In genomic region chr6:16942433-16942832, GRCm38 (mm10) we compare ENCODE assay signal across 34 mouse cellular contexts. TPM values are rescaled to one million over a fixed set of nuclear protein-coding genes. Genes with fewer than 3 reads are reported as not detected.
DNase-seq lines count a peak whose midpoint lies in the region; ATAC-seq and TF ChIP-seq lines count a peak whose summit lies in the region.
"Had no signal": no experiment of that assay in that cellular context is flagged by ENCODE, and none has a peak within 500 bp of the region (broad histone marks: within the 10 kb centered on the region; RNA-seq: fewer than 3 reads in every experiment).

No protein-coding gene starts in this region.

- H3K9me3 ChIP-seq in kidney, embryonic 16.5 days (ENCODE audit: low read length) = no peaks in the 10 kb centered on the region
- H3K9me3 ChIP-seq in forebrain, embryonic 13.5 days (replicated peaks) = no peaks in the 10 kb centered on the region
- H3K9me3 ChIP-seq: heart, embryonic 12.5 days; hindbrain, embryonic 10.5 days; hindbrain, embryonic 15.5 days; kidney, embryonic 15.5 days; neural tube, embryonic 15.5 days had no signal

- H3K4me1 ChIP-seq in kidney, embryonic 16.5 days (ENCODE audit: insufficient read depth, low read length) = no peaks in the 10 kb centered on the region
- peaks cover 6% of the 10 kb centered on the region; the same call in 1 of the 2 replicates for H3K4me1 ChIP-seq in forebrain, embryonic 13.5 days
- H3K4me1 ChIP-seq: heart, embryonic 12.5 days; hindbrain, embryonic 10.5 days; hindbrain, embryonic 15.5 days; kidney, embryonic 15.5 days; neural tube, embryonic 15.5 days had no signal

- H3K4me2 ChIP-seq in kidney, embryonic 16.5 days (replicated peaks; ENCODE audit: low read depth, low read length) = no peak overlapping the region
- no peak overlapping the region for H3K4me2 ChIP-seq in forebrain, embryonic 13.5 days
- H3K4me2 ChIP-seq: heart, embryonic 12.5 days; hindbrain, embryonic 15.5 days; kidney, embryonic 15.5 days; neural tube, embryonic 15.5 days had no signal

- no peak overlapping the region for H3K4me3 ChIP-seq in kidney, embryonic 16.5 days (ENCODE audit: low read length)
- no peak overlapping the region for H3K4me3 ChIP-seq in forebrain, embryonic 13.5 days
- H3K4me3 ChIP-seq: erythroblast, embryonic 14.5 days; heart, adult 2 months; heart, embryonic 12.5 days; hindbrain, embryonic 10.5 days; hindbrain, embryonic 15.5 days; kidney, embryonic 15.5 days; neural tube, embryonic 15.5 days had no signal

- no peaks in the 10 kb centered on the region for H3K27me3 ChIP-seq in kidney, embryonic 16.5 days (ENCODE audit: insufficient read depth, low read length)
- no peaks in the 10 kb centered on the region for H3K27me3 ChIP-seq in forebrain, embryonic 13.5 days
- H3K27me3 ChIP-seq: heart, embryonic 12.5 days; hindbrain, embryonic 15.5 days; kidney, embryonic 15.5 days; neural tube, embryonic 15.5 days had no signal

- H3K9ac ChIP-seq in kidney, embryonic 16.5 days (replicated peaks; ENCODE audit: low read length) = no peak overlapping the region
- H3K9ac ChIP-seq in forebrain, embryonic 13.5 days = no peak overlapping the region
- H3K9ac ChIP-seq: heart, embryonic 12.5 days; hindbrain, embryonic 15.5 days; kidney, embryonic 15.5 days; liver, embryonic 14.5 days; neural tube, embryonic 15.5 days had no signal

- peak; percentile 10 for DNase-seq in kidney, adult 9 months
- DNase-seq in brain, embryonic 14.5 days (ENCODE audit: low read depth) = peak; percentile 83
- no peak for DNase-seq in layer of hippocampus, adult 11-12 months (ENCODE audit: low spot score)
- DNase-seq in gastrocnemius, adult 8-10 months (ENCODE audit: low spot score in 2 of 2) = no peak
- no peak for DNase-seq in right cerebral cortex, postnatal 10 days (ENCODE audit: low spot score in 2 of 2)
- DNase-seq: adrenal gland, adult 2 months; adrenal gland, postnatal 36 days; cerebellum, adult 8-10 months; cerebellum, postnatal 25 days; gastrocnemius, postnatal 25 days; heart, adult 2 months; kidney, adult 11 months; kidney, postnatal 36 days; layer of hippocampus, postnatal 36 days; left cerebral cortex, postnatal 4 days; lung, adult 2 months; lung, postnatal 10 days; midbrain, embryonic 14.5 days; right cerebral cortex, postnatal 14 days; thymus, postnatal 4 days had no signal

- TF ChIP-seq CTCF in brain, embryonic 14.5 days (IDR thresholded peaks at IDR 0.05; ENCODE audit: borderline replicate concordance, extremely low read depth, insufficient read depth, insufficient read length) = no peak

- no peak for TF ChIP-seq POLR2A in brain, embryonic 14.5 days (IDR thresholded peaks at IDR 0.05; ENCODE audit: borderline replicate concordance, extremely low read depth, insufficient read depth, insufficient read length, poor library complexity, severe bottlenecking)

- no peak for ATAC-seq in kidney, embryonic 16.5 days (ENCODE audit: low FRiP score, low TSS enrichment)
- peak; percentile 70; the same call in 1 of the 2 replicates for ATAC-seq in forebrain, embryonic 13.5 days
- ATAC-seq: activated CD4-positive, CD25-positive, alpha-beta regulatory T cell, adult 4 months; CD4-positive, CD25-positive, alpha-beta regulatory T cell, adult 4 months; inflammation-experienced regulatory T-cells, adult 6 months had no signal

- no peak overlapping the region for H3K27ac ChIP-seq in kidney, embryonic 16.5 days (ENCODE audit: low read length)
- H3K27ac ChIP-seq in forebrain, embryonic 13.5 days = no peak overlapping the region
- H3K27ac ChIP-seq: heart, adult 2 months; hindbrain, embryonic 10.5 days; hindbrain, embryonic 15.5 days; kidney, embryonic 15.5 days; liver, embryonic 14.5 days; macrophage; neural tube, embryonic 15.5 days had no signal

- no peaks in the 10 kb centered on the region for H3K36me3 ChIP-seq in kidney, embryonic 16.5 days (ENCODE audit: insufficient read depth, low read length)
- no peaks in the 10 kb centered on the region for H3K36me3 ChIP-seq in forebrain, embryonic 13.5 days (ENCODE audit: poor library complexity, severe bottlenecking)
- H3K36me3 ChIP-seq: heart, embryonic 12.5 days; hindbrain, embryonic 10.5 days; hindbrain, embryonic 15.5 days; kidney, embryonic 15.5 days; neural tube, embryonic 15.5 days had no signal

- 72% methylated on average over 4 of the region's 4 CpGs for WGBS in kidney, embryonic 16.5 days
- WGBS in forebrain, embryonic 13.5 days = 28% methylated on average over 4 of the region's 4 CpGs

RNA-seq across cellular contexts. Expression of gene Tfec, which starts 44.2 kb away (rescaled TPM):
- polyA plus RNA-seq in kidney, embryonic 16.5 days (2015; fragmentation: Nextera tagmentation; extraction: Ambion mirVana) = 6.8 and 8.2 TPM in 2 replicates
- 0.26 and 0.60 TPM in 2 replicates for polyA plus RNA-seq in brain, embryonic 14.5 days (2012; rRNA removed)
- polyA plus RNA-seq in forebrain, embryonic 13.5 days (2015; fragmentation: Nextera tagmentation; extraction: Ambion mirVana) = 0.17 and 0.30 TPM in 2 replicates
- under 1 TPM in 1 of 4 experiments, not detected in 3; 0.16 TPM for total RNA-seq in gastrocnemius, adult 8-10 months (2022)
- total RNA-seq: layer of hippocampus, postnatal 36 days had no signal
- polyA plus RNA-seq: activated CD4-positive, CD25-positive, alpha-beta regulatory T cell, adult 4 months; adrenal gland, adult 2 months; erythroblast, embryonic 14.5 days; inflammation-experienced regulatory T-cells, adult 6 months; testis, adult 2 months had no signal

Comparison
In these comparisons a context has a peak if more than half of its experiments do, and no peak if none do; other contexts are left out.
1. DNase-seq: peak in kidney, adult 9 months (single experiment) and brain, embryonic 14.5 days (single experiment); none in layer of hippocampus, adult 11-12 months (single experiment), gastrocnemius, adult 8-10 months (0 of 2) and right cerebral cortex, postnatal 10 days (0 of 2).